Mouse (Mus musculus): ENCODE measurements at regions not wholly inside any gene's neighbourhood (a gene's known extent, or its start where the extent isn't known, plus 50 kb on each side); places are given as distances from the start of the nearest gene placed in this dataset.

DNA sequence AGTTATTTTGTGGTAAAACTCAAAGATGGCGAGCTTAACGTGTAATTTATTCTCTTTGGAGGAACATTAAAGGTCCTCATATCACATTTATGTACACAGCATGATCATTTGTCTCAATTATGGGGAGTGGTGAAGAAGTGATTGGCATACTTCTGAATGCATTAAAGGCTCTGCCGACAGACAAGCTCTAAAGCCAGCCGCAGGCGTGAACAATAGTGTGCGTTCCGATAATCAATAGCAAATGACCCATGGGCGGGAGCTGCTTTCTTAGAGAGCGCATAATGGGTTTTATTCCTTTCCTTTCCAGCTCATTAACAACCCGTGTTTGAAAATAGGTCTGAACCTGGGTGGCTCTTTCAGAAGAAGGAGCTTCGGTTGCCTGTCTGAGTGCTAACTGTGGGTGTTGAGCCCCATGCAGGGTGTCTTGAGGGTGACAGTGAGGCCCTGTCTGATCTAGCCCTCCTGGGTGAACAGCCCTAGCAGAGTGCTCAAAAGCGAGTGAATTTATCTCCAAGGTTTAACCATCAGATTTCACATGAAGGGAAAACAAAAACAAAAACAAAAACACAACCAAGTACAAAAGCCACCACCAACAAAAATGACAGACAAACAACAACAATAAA, 210.5 kb downstream of the Zfp619 start:
- TF ChIP-seq CTCF (IDR thresholded peaks at IDR 0.05; ENCODE audit: extremely low read depth, insufficient read depth, insufficient read length, insufficient replicate concordance) (no peak), POLR2A (IDR thresholded peaks at IDR 0.05; ENCODE audit: low read depth, low read length) (no peak)
